Mouse (Mus musculus) intestine, embryonic 15.5 days (tissue): ENCODE measurements around the gene Gm17482. TPM values are rescaled to one million over a fixed set of nuclear protein-coding genes. Genes with fewer than 3 reads are reported as not detected.

ENCODE experiments used
- ATAC-seq: fragments of 200-750 bp; cut with Nextera tagmentation; 2 replicates; pipeline ENCODE4 v1.8.0; 2017; ENCODE audit warnings: moderate TSS enrichment, moderate library complexity
- H3K27ac ChIP-seq: fragments of 300-500 bp; sonication (generic); 2 replicates; pipeline ENCODE4 v1.5.1; 2015; ENCODE audit warnings: mild to moderate bottlenecking, inconsistent platforms
- H3K27me3 ChIP-seq: fragments of 300-500 bp; sonication (generic); replicated peaks from 2 replicates; pipeline ENCODE4 v1.6.1; 2015; ENCODE audit warnings: inconsistent platforms
- H3K36me3 ChIP-seq: fragments of 300-500 bp; sonication (generic); 2 replicates; pipeline ENCODE4 v1.6.1; 2015; ENCODE audit warnings: inconsistent platforms
- H3K4me1 ChIP-seq: fragments of 300-500 bp; sonication (generic); replicated peaks from 2 replicates; pipeline ENCODE4 v1.6.1; 2015; ENCODE audit warnings: inconsistent platforms
- H3K4me2 ChIP-seq: fragments of 300-500 bp; sonication (generic); replicated peaks from 2 replicates; pipeline ENCODE4 v1.6.1; 2015; ENCODE audit warnings: mild to moderate bottlenecking, inconsistent platforms
- H3K4me3 ChIP-seq: fragments of 300-500 bp; sonication (generic); replicated peaks from 2 replicates; pipeline ENCODE4 v1.5.1; 2015; ENCODE audit warnings: inconsistent platforms
- H3K9ac ChIP-seq: fragments of 300-500 bp; sonication (generic); 2 replicates; pipeline ENCODE4 v1.6.1; 2015; ENCODE audit warnings: inconsistent platforms
- H3K9me3 ChIP-seq: fragments of 300-500 bp; sonication (generic); 2 replicates; pipeline ENCODE4 v1.6.1; 2016; ENCODE audit warnings: inconsistent platforms
- WGBS: fragments of 180-500 bp; shearing (Covaris S2); methylation state at CpG from one replicate; pipeline ENCODE4 v1.1.7; 2015; 5-methylcytosine and 5-hydroxymethylcytosine counted together
- polyA plus RNA-seq: library from polyadenylated mRNA; unstranded; fragments of >200 nt; fragmentation: Nextera tagmentation; extraction: Ambion mirVana; gene quantifications from 2 replicates; pipeline ENCODE4 v1.2.1, GENCODE M21; 2015

Gm17482 gene
- polyA plus RNA-seq, 1 experiment from 2014 or later, result not detected

DNA sequence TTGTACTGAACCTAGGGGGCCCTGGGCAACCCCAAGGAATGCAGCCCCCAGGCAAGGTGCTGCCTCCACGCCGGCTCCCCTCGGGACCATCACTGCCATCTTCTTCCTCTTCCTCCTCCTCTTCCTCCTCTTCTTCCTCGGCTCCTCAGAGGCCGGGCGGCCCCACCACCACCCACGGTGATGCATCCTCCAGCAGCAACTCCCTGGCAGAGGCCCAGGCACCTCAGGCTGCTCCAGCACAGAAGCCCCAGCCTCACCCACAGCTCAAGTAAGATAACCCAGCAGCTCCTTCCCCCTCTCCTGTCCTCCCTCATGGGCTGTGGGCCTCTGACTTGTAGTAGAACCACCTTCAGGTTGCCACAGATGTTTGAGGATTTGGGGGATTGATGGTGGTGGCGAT, 50.9 kb downstream of the Gm17482 start:
- no peak overlapping the region for H3K27ac ChIP-seq
- no peaks in the 10 kb centered on the region for H3K27me3 ChIP-seq
- H3K36me3 ChIP-seq, result no peaks in the 10 kb centered on the region
- WGBS, result 78% methylated on average over 8 of the region's 8 CpGs
- no peak for ATAC-seq
- H3K9ac ChIP-seq, result no peak overlapping the region
- H3K9me3 ChIP-seq, result no peaks in the 10 kb centered on the region
- no peak overlapping the region for H3K4me2 ChIP-seq
- H3K4me3 ChIP-seq, result no peak overlapping the region
- H3K4me1 ChIP-seq, result no peaks in the 10 kb centered on the region

DNA sequence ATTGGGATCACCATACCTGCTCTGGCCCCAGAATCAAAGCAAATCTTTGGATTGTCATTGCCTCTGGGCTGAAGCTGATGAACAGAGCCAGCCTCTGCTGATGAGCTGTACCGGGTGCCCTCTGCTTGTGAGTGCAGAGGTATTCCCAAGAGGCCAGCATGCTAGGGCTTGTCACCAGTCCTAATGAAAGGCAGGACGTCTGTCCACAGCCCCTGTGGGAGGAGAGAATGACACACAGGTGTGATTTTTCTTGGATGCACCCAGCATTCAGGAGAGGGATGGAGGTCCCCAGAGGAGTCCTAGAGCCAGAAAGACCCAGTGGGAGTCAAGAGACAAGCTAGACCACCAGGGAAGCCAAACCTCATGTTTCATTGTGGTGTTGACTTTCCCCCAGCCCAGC, 52.5 kb downstream of the Gm17482 start:
- no peaks in the 10 kb centered on the region for H3K36me3 ChIP-seq
- no peak overlapping the region for H3K27ac ChIP-seq
- no peak overlapping the region for H3K4me2 ChIP-seq
- ATAC-seq, result no peak
- no peaks in the 10 kb centered on the region for H3K27me3 ChIP-seq
- H3K9ac ChIP-seq, result no peak overlapping the region
- no peaks in the 10 kb centered on the region for H3K9me3 ChIP-seq
- WGBS, result 63% methylated on average over 2 of the region's 2 CpGs
- H3K4me3 ChIP-seq, result no peak overlapping the region
- H3K4me1 ChIP-seq, result no peaks in the 10 kb centered on the region

DNA sequence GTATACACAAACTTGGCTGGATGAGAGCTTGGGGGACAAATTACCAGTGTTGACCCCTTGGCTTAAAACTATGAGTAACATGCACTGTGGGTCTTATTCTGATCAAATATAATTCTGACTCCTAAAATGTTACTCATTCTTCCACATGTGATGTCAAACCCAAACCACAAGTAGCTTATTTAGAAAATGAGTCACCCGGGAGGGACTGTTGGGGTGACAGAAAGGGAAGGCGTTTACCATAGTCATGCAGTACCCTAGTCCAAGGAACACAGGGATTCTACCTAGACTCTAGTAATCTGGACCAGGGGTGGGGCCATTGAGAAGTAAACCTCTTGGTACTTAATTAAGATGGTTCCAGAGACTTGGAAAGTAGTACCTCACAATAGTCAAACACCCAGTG, 57.0 kb downstream of the Gm17482 start:
- 85% methylated on average over 2 of the region's 2 CpGs for WGBS
- H3K4me3 ChIP-seq, result no peak overlapping the region
- no peaks in the 10 kb centered on the region for H3K4me1 ChIP-seq
- no peaks in the 10 kb centered on the region for H3K9me3 ChIP-seq
- H3K27ac ChIP-seq, result no peak overlapping the region
- H3K27me3 ChIP-seq, result no peaks in the 10 kb centered on the region
- no peaks in the 10 kb centered on the region for H3K36me3 ChIP-seq
- no peak for ATAC-seq
- no peak overlapping the region for H3K9ac ChIP-seq
- no peak overlapping the region for H3K4me2 ChIP-seq

DNA sequence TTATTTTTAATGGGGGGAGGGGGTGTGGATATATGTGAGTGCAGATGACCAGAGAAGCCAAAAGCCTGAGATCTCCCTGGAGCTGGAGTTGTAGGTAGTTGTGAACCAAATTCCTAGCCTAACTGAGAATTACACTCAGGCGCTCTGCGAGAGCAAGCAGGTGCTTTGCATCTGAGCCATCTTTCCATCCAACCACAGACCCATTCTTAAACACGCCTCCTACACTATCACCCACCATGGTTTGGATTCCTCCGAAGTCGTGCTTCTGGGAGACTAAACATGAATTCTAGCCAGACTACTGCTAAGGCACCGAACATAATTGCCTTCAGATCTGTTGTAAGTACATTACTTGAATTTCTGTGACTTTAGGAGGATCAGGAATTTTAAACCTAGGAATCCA, 59.3 kb downstream of the Gm17482 start:
- WGBS, result 77% methylated on average over 6 of the region's 6 CpGs
- Histone ChIP-seq H3K4me2 (no peak overlapping the region), H3K4me3 (no peak overlapping the region), H3K4me1 (no peaks in the 10 kb centered on the region), H3K9ac (no peak overlapping the region), H3K9me3 (no peaks in the 10 kb centered on the region), H3K27me3 (no peaks in the 10 kb centered on the region), H3K27ac (no peak overlapping the region), H3K36me3 (no peaks in the 10 kb centered on the region)
- no peak for ATAC-seq

DNA sequence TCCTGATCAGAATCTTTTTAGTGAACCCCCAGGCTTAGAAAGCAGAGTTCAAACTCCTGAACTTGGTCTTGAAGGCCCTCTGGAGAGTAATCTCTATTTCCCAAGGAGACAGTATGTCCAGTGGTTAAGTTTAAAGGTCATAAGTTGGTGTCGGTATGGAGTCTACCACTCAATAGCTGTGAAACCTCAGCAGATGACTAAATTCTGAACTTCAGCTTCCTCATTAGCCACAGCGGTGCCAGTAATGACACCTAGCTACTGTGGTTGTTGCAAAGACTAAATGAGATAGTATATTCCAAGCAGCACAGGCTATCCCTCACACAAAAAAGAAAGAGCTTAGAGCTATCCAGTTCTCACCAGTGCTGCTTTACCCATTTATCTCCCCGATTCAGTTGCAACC, 61.1 kb downstream of the Gm17482 start:
- WGBS, result 95% methylated on average over 3 of the region's 3 CpGs
- Histone ChIP-seq H3K36me3 (no peaks in the 10 kb centered on the region), H3K27ac (no peak overlapping the region), H3K4me1 (no peaks in the 10 kb centered on the region), H3K4me3 (no peak overlapping the region), H3K4me2 (no peak overlapping the region), H3K9ac (no peak overlapping the region), H3K9me3 (no peaks in the 10 kb centered on the region), H3K27me3 (no peaks in the 10 kb centered on the region)
- no peak for ATAC-seq

DNA sequence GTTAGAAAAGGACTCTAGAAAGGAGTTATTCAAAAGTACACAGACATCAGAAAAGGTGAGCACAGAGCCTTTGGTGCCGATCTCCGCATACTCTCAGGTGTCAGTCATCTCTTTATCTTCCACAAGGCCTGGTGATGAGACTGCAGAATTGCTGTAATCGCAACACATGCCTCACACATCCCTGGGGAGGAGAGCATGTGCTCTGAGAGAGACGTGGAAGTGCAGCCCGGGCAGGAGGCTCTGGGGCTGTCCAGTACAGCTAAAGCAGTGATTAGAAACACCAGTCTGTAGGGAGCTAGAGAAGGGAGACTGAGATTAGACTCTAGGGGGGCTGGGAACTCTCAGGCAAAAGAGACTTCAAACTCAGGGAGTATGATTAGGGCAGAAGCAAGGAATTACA, 63.4 kb downstream of the Gm17482 start:
- H3K36me3 ChIP-seq, result no peaks in the 10 kb centered on the region
- no peak overlapping the region for H3K9ac ChIP-seq
- H3K9me3 ChIP-seq, result no peaks in the 10 kb centered on the region
- WGBS, result 57% methylated on average over 5 of the region's 5 CpGs
- ATAC-seq, result no peak
- no peak overlapping the region for H3K27ac ChIP-seq
- no peak overlapping the region for H3K4me2 ChIP-seq
- H3K4me3 ChIP-seq, result no peak overlapping the region
- no peaks in the 10 kb centered on the region for H3K27me3 ChIP-seq
- H3K4me1 ChIP-seq, result no peaks in the 10 kb centered on the region

DNA sequence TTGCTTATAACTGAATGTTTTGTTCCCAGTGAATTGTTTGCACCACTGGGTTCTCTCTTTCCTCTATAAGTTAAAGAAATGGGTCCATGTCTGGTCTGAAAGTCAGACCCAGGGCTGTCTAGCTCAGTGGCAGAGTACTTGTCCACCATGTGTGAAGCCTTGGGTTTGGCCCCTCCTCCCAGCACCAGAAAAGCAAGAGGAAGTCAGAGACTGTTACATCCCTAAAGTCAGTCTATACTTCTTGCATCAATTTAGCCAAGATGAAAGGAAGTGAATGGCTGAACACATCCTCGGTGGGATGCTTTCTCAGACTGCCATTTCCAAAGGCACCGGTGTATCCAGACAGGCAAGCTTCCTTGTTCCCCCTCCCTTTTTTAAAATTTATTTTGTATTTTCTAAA, 63.9 kb downstream of the Gm17482 start:
- H3K4me3 ChIP-seq, result no peak overlapping the region
- no peaks in the 10 kb centered on the region for H3K27me3 ChIP-seq
- no peak overlapping the region for H3K9ac ChIP-seq
- 76% methylated on average over 2 of the region's 2 CpGs for WGBS
- H3K4me2 ChIP-seq, result no peak overlapping the region
- H3K27ac ChIP-seq, result no peak overlapping the region
- H3K36me3 ChIP-seq, result no peaks in the 10 kb centered on the region
- H3K4me1 ChIP-seq, result no peaks in the 10 kb centered on the region
- no peaks in the 10 kb centered on the region for H3K9me3 ChIP-seq
- no peak for ATAC-seq

DNA sequence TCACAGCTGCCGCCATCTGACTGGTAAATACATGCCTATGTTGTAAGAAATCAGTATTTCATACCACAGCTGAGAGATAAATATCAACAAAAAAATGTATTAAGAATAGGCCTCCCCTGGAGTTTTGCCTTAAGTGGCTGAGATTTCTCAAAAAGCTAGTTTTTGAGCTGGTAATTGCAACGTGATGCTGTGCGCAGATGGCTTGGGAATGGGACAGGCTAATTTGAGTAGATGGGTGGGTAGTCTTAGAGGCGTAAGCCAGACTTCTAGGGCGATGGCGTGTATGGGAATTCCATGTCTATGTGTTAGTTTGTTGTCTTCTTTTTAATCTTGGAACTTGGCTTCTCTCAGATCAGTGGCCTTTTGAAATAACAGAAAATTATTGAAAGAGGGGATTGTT, 64.7 kb downstream of the Gm17482 start:
- Histone ChIP-seq H3K4me3 (no peak overlapping the region), H3K4me1 (no peaks in the 10 kb centered on the region), H3K9me3 (no peaks in the 10 kb centered on the region), H3K4me2 (no peak overlapping the region), H3K27me3 (no peaks in the 10 kb centered on the region), H3K27ac (no peak overlapping the region), H3K36me3 (no peaks in the 10 kb centered on the region), H3K9ac (no peak overlapping the region)
- 91% methylated on average over 6 of the region's 6 CpGs for WGBS
- ATAC-seq, result no peak

DNA sequence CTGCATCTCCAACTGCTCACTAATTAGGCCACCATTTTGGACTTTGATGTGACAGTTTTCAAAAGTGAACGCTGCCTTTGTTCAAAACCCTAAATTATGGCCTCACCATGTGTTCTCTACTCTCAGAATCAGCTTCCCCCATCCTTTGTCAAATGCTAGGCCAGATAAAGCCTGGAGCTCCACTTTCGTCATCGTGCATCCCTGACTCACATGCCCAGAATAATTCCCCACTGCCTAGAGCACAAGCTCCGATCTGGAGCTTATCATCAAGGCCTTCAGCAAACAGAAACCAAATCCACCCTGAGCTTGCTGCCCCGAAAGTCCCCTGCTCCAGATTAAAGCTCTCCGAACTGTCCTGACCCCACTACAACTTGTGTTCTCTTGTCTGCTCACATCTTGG, 65.5 kb downstream of the Gm17482 start:
- H3K36me3 ChIP-seq, result no peaks in the 10 kb centered on the region
- no peak for ATAC-seq

DNA sequence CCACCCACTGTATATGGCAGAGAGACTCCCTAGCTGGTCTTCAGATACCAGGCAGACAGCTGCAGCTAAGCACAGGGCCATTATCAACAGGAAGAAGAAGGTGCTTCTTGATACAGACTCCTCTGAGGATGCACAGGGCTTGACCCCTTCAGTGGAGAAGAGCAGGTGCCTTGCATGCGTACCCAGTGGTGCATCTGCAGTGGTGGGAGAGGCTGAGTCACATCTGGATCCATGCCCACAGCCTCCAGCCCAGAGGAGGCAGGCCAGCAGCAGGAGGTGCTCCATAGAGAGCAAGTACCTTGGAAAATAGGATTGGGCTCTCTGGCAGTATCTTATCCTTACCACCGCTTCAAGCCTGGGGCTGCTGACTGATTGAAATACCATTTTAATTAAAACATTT, 66.7 kb downstream of the Gm17482 start:
- Histone ChIP-seq H3K9me3 (no peaks in the 10 kb centered on the region), H3K4me1 (no peaks in the 10 kb centered on the region), H3K4me2 (no peak overlapping the region), H3K36me3 (no peaks in the 10 kb centered on the region), H3K27me3 (no peaks in the 10 kb centered on the region), H3K4me3 (no peak overlapping the region), H3K9ac (no peak overlapping the region), H3K27ac (no peak overlapping the region)
- no peak for ATAC-seq
- 82% methylated on average over 2 of the region's 2 CpGs for WGBS

More for the DNA sequence above, 65.5 kb downstream of the Gm17482 start:
- Histone ChIP-seq H3K4me1 (no peaks in the 10 kb centered on the region), H3K4me2 (no peak overlapping the region), H3K27me3 (no peaks in the 10 kb centered on the region), H3K9me3 (no peaks in the 10 kb centered on the region), H3K27ac (no peak overlapping the region), H3K4me3 (no peak overlapping the region), H3K9ac (no peak overlapping the region)
- 64% methylated on average over 6 of the region's 6 CpGs for WGBS

DNA sequence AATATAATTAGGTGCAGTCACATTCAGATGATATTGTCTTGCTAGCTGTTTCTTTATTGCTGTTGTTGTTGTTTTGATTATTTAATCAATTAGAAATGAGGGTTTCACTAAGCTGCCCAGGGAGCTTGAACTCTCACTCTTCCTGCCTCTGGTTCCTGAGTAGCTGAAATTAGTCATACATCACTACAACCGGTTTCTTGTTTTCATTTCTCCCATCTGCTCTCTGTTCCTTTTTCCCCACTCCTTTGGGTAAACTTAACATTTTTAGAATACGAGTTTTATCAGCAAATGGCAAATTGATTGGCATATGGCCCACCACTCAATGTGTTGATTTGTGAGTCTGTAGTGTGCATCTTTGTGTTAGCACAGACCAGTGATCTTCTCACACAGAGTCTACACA, 80.0 kb downstream of the Gm17482 start:
- no peaks in the 10 kb centered on the region for H3K9me3 ChIP-seq
- 59% methylated on average over 2 of the region's 2 CpGs for WGBS
- H3K27ac ChIP-seq, result no peak overlapping the region
- no peaks in the 10 kb centered on the region for H3K36me3 ChIP-seq
- H3K4me1 ChIP-seq, result no peaks in the 10 kb centered on the region
- H3K4me2 ChIP-seq, result no peak overlapping the region
- ATAC-seq, result no peak
- no peak overlapping the region for H3K4me3 ChIP-seq
- H3K9ac ChIP-seq, result no peak overlapping the region
- H3K27me3 ChIP-seq, result no peaks in the 10 kb centered on the region
